Mouse (Mus musculus) colon, adult 2 months (tissue): Measurements from ENCODE around the gene Snw1. TPM values are rescaled to one million over a fixed set of nuclear protein-coding genes. Genes with fewer than 3 reads are reported as not detected.

Experiments
- polyA plus RNA-seq: library from polyadenylated mRNA; depleted of rRNA; stranded (reverse); fragments of >200 nt; gene quantifications from 2 replicates; pipeline ENCODE4 v1.2.3, GENCODE M21; 2012; rRNA removed

Snw1 gene
- 4.3 and 5.5 TPM in 2 replicates for polyA plus RNA-seq

GRCm38 (mm10) chr12:87471964-87472786 lies at the start of gene Snw1:
Snw1 (minus strand) TSS chr12:87472274.

GRCm38 (mm10) chr12:87514016-87514415 lies 41.9 kb upstream of the Snw1 start, which contains the start of gene Gm8300:
Gm8300 (plus strand) TSS chr12:87514316.

GRCm38 (mm10) chr12:87494421-87494820 lies 22.3 kb upstream of the Snw1 start, which contains the start of gene Gm5788:
Gm5788 (plus strand) TSS chr12:87494721.

GRCm38 (mm10) chr12:87443700-87444122 lies 28.4 kb downstream of the Snw1 start, which contains the start of the genes Slirp and Alkbh1:
Slirp (plus strand) TSS chr12:87443896.
Alkbh1 (minus strand) TSS chr12:87444017.

Other genes starting within 250 kb of the Snw1 start
- 0.40 and 0.44 TPM in 2 replicates for gene Noxred1, start 233.5 kb downstream of the Snw1 start, polyA plus RNA-seq
- 23.7 and 24.5 TPM in 2 replicates for gene Vipas39, start 206.0 kb downstream of the Snw1 start, polyA plus RNA-seq
- gene Ahsa1, start 205.8 kb downstream of the Snw1 start, polyA plus RNA-seq, result 43.3 and 45.1 TPM in 2 replicates
- gene Ism2, start 172.6 kb downstream of the Snw1 start, polyA plus RNA-seq, result 0.22 and 0.27 TPM in 2 replicates
- 25.4 and 26.5 TPM in 2 replicates for gene Sptlc2, start 83.9 kb downstream of the Snw1 start, polyA plus RNA-seq
- 7.6 and 8.3 TPM in 2 replicates for gene Slirp, start 28.4 kb downstream of the Snw1 start, polyA plus RNA-seq
- gene Alkbh1, start 28.3 kb downstream of the Snw1 start, polyA plus RNA-seq, result 13.7 and 14.7 TPM in 2 replicates
- not detected in 2 replicates for gene Gm5788, start 22.4 kb upstream of the Snw1 start, polyA plus RNA-seq
- not detected in 2 replicates for gene Gm8300, start 42.0 kb upstream of the Snw1 start, polyA plus RNA-seq
- not detected in 2 replicates for gene Oog1, start 130.4 kb upstream of the Snw1 start, polyA plus RNA-seq
- gene Gm4027, start 146.6 kb upstream of the Snw1 start, polyA plus RNA-seq, result not detected in 2 replicates
- not detected in 2 replicates for gene Gm16381, start 172.3 kb upstream of the Snw1 start, polyA plus RNA-seq